Mouse (Mus musculus) kidney, adult 18-20 months (tissue): ENCODE measurements around the gene Hils1.
"Not testable (repeated sequence)": the region's sequence is repeated elsewhere in the genome, so short reads cannot be mapped to it uniquely, and the experiment has no call there.

Experiments used
- DNase-seq: peaks from one replicate; pipeline ENCODE4 v3.0.0; 2021

Hils1 gene

GRCm38 (mm10) chr11:94957693-94958064 is 9.7 kb upstream of the Hils1 start:
- no peak for DNase-seq

- peak; percentile 79 for DNase-seq
Observed at GRCm38 (mm10) chr11:94958065-94958858, 9.1 kb upstream of the Hils1 start.

GRCm38 (mm10) chr11:94962534-94963101 is 4.8 kb upstream of the Hils1 start:
- no peak for DNase-seq

- DNase-seq = no peak
Observed at GRCm38 (mm10) chr11:94968187-94968586, 794 bp downstream of the Hils1 start.

- DNase-seq = not testable (repeated sequence)
Observed at GRCm38 (mm10) chr11:94969709-94970108, 2.3 kb downstream of the Hils1 start.

- peak; percentile 80 for DNase-seq
Observed at GRCm38 (mm10) chr11:94970210-94970943, 3.0 kb downstream of the Hils1 start.

- DNase-seq = no peak
Observed at GRCm38 (mm10) chr11:94971895-94972615, 4.7 kb downstream of the Hils1 start.

GRCm38 (mm10) chr11:94972887-94973286 is 5.5 kb downstream of the Hils1 start:
- no peak for DNase-seq

- no peak for DNase-seq
Observed at GRCm38 (mm10) chr11:94973313-94973712, 5.9 kb downstream of the Hils1 start.

- DNase-seq = no peak
Observed at GRCm38 (mm10) chr11:94974951-94975350, 7.6 kb downstream of the Hils1 start.

- no peak for DNase-seq
Observed at GRCm38 (mm10) chr11:94976199-94976598, 8.8 kb downstream of the Hils1 start, which contains the start of gene Sgca. TSS of gene Sgca (minus strand) at chr11:94976327.

GRCm38 (mm10) chr11:94978178-94978915 is 11.0 kb downstream of the Hils1 start:
- no peak for DNase-seq

GRCm38 (mm10) chr11:94978947-94979346 is 11.6 kb downstream of the Hils1 start:
- DNase-seq = peak; percentile 95

GRCm38 (mm10) chr11:94979462-94980179 is 12.2 kb downstream of the Hils1 start:
- no peak for DNase-seq

GRCm38 (mm10) chr11:94985140-94985539 is 17.7 kb downstream of the Hils1 start:
- no peak for DNase-seq

GRCm38 (mm10) chr11:94985822-94986221 is 18.4 kb downstream of the Hils1 start:
- DNase-seq = no peak

GRCm38 (mm10) chr11:94986435-94986834 is 19.0 kb downstream of the Hils1 start:
- DNase-seq = no peak

- DNase-seq = no peak
Observed at GRCm38 (mm10) chr11:94987341-94987740, 19.9 kb downstream of the Hils1 start.

GRCm38 (mm10) chr11:94987851-94988250 is 20.5 kb downstream of the Hils1 start:
- DNase-seq = no peak

GRCm38 (mm10) chr11:94988780-94989561 is 21.6 kb downstream of the Hils1 start:
- peak; percentile 26 for DNase-seq

- DNase-seq = peak; percentile 82
Observed at GRCm38 (mm10) chr11:94989562-94990017, 22.2 kb downstream of the Hils1 start.
